Mouse (Mus musculus): ENCODE data around the gene Gm38394. TPM values are rescaled to one million over a fixed set of nuclear protein-coding genes. Genes with fewer than 3 reads are reported as not detected.

Gm38394 gene
- polyA plus RNA-seq, 1 experiment: 5.4 TPM

Other genes starting within 250 kb of the Gm38394 start
- 5.5 and 6.6 TPM in 2 replicates for gene Sox13, start 236.9 kb downstream of the Gm38394 start, polyA plus RNA-seq (2012; ENCODE audit: insufficient read depth, insufficient read length, missing spikeins)
- gene Snrpe, start 51.0 kb downstream of the Gm38394 start, polyA plus RNA-seq (2012; ENCODE audit: insufficient read depth, insufficient read length, missing spikeins): 118 and 128 TPM in 2 replicates
- 0.79 and 1.2 TPM in 2 replicates for gene Zbed6, start 433 bp downstream of the Gm38394 start, polyA plus RNA-seq (2012; ENCODE audit: insufficient read depth, insufficient read length, missing spikeins)
- gene Lax1, start 28.8 kb upstream of the Gm38394 start, polyA plus RNA-seq (2012; ENCODE audit: insufficient read depth, insufficient read length, missing spikeins): not detected in 2 replicates
- gene Atp2b4, start 139.7 kb upstream of the Gm38394 start, polyA plus RNA-seq (2012; ENCODE audit: insufficient read depth, insufficient read length, missing spikeins): 7.3 and 9.6 TPM in 2 replicates
- gene Optc, start 246.7 kb upstream of the Gm38394 start, polyA plus RNA-seq (2012; ENCODE audit: insufficient read depth, insufficient read length, missing spikeins): not detected in 2 replicates